Comparison of ENCODE assay signal across 10 mouse cellular contexts in genomic region chr2:44956232-44956631, GRCm38 (mm10). TPM values are rescaled to one million over a fixed set of nuclear protein-coding genes. Genes with fewer than 3 reads are reported as not detected.
DNase-seq lines count a peak whose midpoint lies in the region; ATAC-seq and TF ChIP-seq lines count a peak whose summit lies in the region.
"Had no signal": no experiment of that assay in that cellular context is flagged by ENCODE, and none has a peak within 500 bp of the region (broad histone marks: within the 10 kb centered on the region; RNA-seq: fewer than 3 reads in every experiment).

No protein-coding gene starts in this region.

- no peak overlapping the region for H3K4me2 ChIP-seq in kidney, embryonic 14.5 days (replicated peaks; ENCODE audit: low read depth, low read length)
- H3K4me2 ChIP-seq: hindbrain, embryonic 15.5 days had no signal

- H3K36me3 ChIP-seq in kidney, adult 2 months (ENCODE audit: control insufficient read depth, insufficient read depth, low read length), result no peaks in the 10 kb centered on the region
- H3K36me3 ChIP-seq in kidney, embryonic 14.5 days (ENCODE audit: control insufficient read depth, insufficient read depth, low read length), result no peaks in the 10 kb centered on the region
- H3K36me3 ChIP-seq in macrophage (ENCODE audit: inconsistent target), result no peaks in the 10 kb centered on the region
- H3K36me3 ChIP-seq: hindbrain, embryonic 15.5 days had no signal

- no peak for TF ChIP-seq POLR2A in kidney, adult 2 months (IDR thresholded peaks at IDR 0.05; ENCODE audit: low read depth, low read length)
- no peak for TF ChIP-seq POLR2A in embryonic fibroblast, embryonic 13.5 days (IDR thresholded peaks at IDR 0.05; ENCODE audit: low read depth, low read length)

- DNase-seq in kidney, adult 2 months, result peak; percentile 42
- peak; percentile 93 for DNase-seq in Muller cell, postnatal 12 days (ENCODE audit: inconsistent ontology term)
- DNase-seq in embryo, embryonic 9.5 days (ENCODE audit: extremely low spot score), result no peak
- DNase-seq: cerebellum, adult 9-10 months; right cerebral cortex, adult 18-20 months had no signal

- WGBS in kidney, adult 2 months, result 42% methylated on average over 3 of the region's 3 CpGs
- 35% methylated on average over 3 of the region's 3 CpGs for WGBS in kidney, embryonic 14.5 days
- WGBS in macrophage (ENCODE audit: missing documents), result 68% methylated on average over 3 of the region's 3 CpGs

- H3K79me2 ChIP-seq in macrophage (ENCODE audit: inconsistent target), result no peaks in the 10 kb centered on the region

- no peak overlapping the region for H3K4me3 ChIP-seq in kidney, adult 2 months (ENCODE audit: insufficient read depth, low read depth, low read length)
- no peak overlapping the region for H3K4me3 ChIP-seq in kidney, embryonic 14.5 days (ENCODE audit: low read length)
- H3K4me3 ChIP-seq in embryonic fibroblast, embryonic 13.5 days (ENCODE audit: insufficient read depth, low read length), result no peak overlapping the region
- no peak overlapping the region for H3K4me3 ChIP-seq in macrophage (ENCODE audit: inconsistent target)
- H3K4me3 ChIP-seq: hindbrain, embryonic 15.5 days had no signal

- no peak for TF ChIP-seq CTCF in kidney, adult 2 months (conservative IDR thresholded peaks at IDR 0.05; ENCODE audit: insufficient read depth, insufficient read length, low read depth, low read length)
- no peak for TF ChIP-seq CTCF in embryonic fibroblast, embryonic 13.5 days (IDR thresholded peaks at IDR 0.05; ENCODE audit: borderline replicate concordance, insufficient read depth, low read length)

- no peak overlapping the region for H3K9ac ChIP-seq in kidney, embryonic 14.5 days (ENCODE audit: low read depth, low read length)
- H3K9ac ChIP-seq: hindbrain, embryonic 15.5 days had no signal

- H3K27me3 ChIP-seq in kidney, adult 2 months (replicated peaks; ENCODE audit: control insufficient read depth, insufficient read depth, low read length), result no peaks in the 10 kb centered on the region
- H3K27me3 ChIP-seq in kidney, embryonic 14.5 days (ENCODE audit: control insufficient read depth, insufficient read depth, low read length), result no peaks in the 10 kb centered on the region
- H3K27me3 ChIP-seq: hindbrain, embryonic 15.5 days had no signal

- no peaks in the 10 kb centered on the region for H3K9me3 ChIP-seq in kidney, embryonic 14.5 days (ENCODE audit: control insufficient read depth, low read length)
- H3K9me3 ChIP-seq: hindbrain, embryonic 15.5 days had no signal

- peaks cover 6% of the 10 kb centered on the region; the same call in 1 of the 2 replicates for H3K4me1 ChIP-seq in kidney, adult 2 months (ENCODE audit: control insufficient read depth, insufficient read depth, low read length)
- 0 out of 2 replicates have a peak, but pooled peaks cover 4% of the 10 kb centered on the region for H3K4me1 ChIP-seq in kidney, embryonic 14.5 days (ENCODE audit: control insufficient read depth, insufficient read depth, low read length)
- H3K4me1 ChIP-seq in embryonic fibroblast, embryonic 13.5 days (ENCODE audit: control insufficient read depth, insufficient read depth, low read length), result peaks cover 18% of the 10 kb centered on the region
- H3K4me1 ChIP-seq: hindbrain, embryonic 15.5 days had no signal

- H3K27ac ChIP-seq in kidney, adult 2 months (ENCODE audit: insufficient read depth, low read depth, low read length), result no peak overlapping the region; the same call in 1 of the 2 replicates
- H3K27ac ChIP-seq in kidney, embryonic 14.5 days (ENCODE audit: low read depth, low read length), result no peak overlapping the region
- H3K27ac ChIP-seq in embryonic fibroblast, embryonic 13.5 days (ENCODE audit: insufficient read depth, low read length), result peak overlapping the region; percentile 87
- peak overlapping the region; percentile 19; the same call in 1 of the 2 replicates for H3K27ac ChIP-seq in macrophage
- H3K27ac ChIP-seq: hindbrain, embryonic 15.5 days had no signal

- ATAC-seq in kidney, embryonic 14.5 days (ENCODE audit: low FRiP score, low TSS enrichment), result no peak
- ATAC-seq in granulocyte monocyte progenitor cell, adult 5-6 weeks (replicated peaks; ENCODE audit: poor library complexity, severe bottlenecking), result no peak

RNA-seq across cellular contexts. Expression of gene Gtdc1, which starts 28.8 kb away (rescaled TPM):
- 5.0 and 7.2 TPM in 2 replicates for polyA plus RNA-seq in kidney, adult 2 months (2012; rRNA removed)
- polyA plus RNA-seq in kidney, embryonic 14.5 days (2014; fragmentation: Nextera tagmentation; extraction: Ambion mirVana), result 13.6 and 14.3 TPM in 2 replicates
- polyA plus RNA-seq in embryonic fibroblast, embryonic 13.5 days (2011; ENCODE audit: insufficient read length, low read depth, missing spikeins), result 16.6 and 28.9 TPM in 2 replicates
- 100 to 1,000 TPM in 3 of 26 experiments, 10 to 100 TPM in 23; 43.0 to 159 (median 83.9) TPM for total RNA-seq in macrophage (2018; cell fraction: chromatin; rRNA removed)
- total RNA-seq in macrophage (2018; cell fraction: cytosol; rRNA removed), result 10 to 100 TPM; 17.2 to 31.5 (median 23.7) TPM
- total RNA-seq in macrophage (2018; cell fraction: nucleus; rRNA removed), result 100 to 1,000 TPM in 1 of 26 experiments, 10 to 100 TPM in 25; 42.8 to 102 (median 65.8) TPM
- polyA plus RNA-seq in macrophage (2018), result 15.2 to 28.8 TPM (median 15.9 TPM) in 3 replicates
- 5.7 and 19.7 TPM in 2 replicates for total RNA-seq in granulocyte monocyte progenitor cell, adult 5-6 weeks (2014; fragmentation: Nextera tagmentation)
- 21.6 and 22.9 TPM in 2 replicates for total RNA-seq in granulocyte monocyte progenitor cell, adult 5-6 weeks (2017)

Comparison
In these comparisons a context has a peak if more than half of its experiments do, and no peak if none do; other contexts are left out.
1. H3K27ac ChIP-seq: peak in embryonic fibroblast, embryonic 13.5 days (single experiment) and macrophage (single experiment); none in kidney, adult 2 months (single experiment) and kidney, embryonic 14.5 days (single experiment).